Mouse (Mus musculus): ENCODE results near the gene Nkpd1.

The Nkpd1 gene

DNA sequence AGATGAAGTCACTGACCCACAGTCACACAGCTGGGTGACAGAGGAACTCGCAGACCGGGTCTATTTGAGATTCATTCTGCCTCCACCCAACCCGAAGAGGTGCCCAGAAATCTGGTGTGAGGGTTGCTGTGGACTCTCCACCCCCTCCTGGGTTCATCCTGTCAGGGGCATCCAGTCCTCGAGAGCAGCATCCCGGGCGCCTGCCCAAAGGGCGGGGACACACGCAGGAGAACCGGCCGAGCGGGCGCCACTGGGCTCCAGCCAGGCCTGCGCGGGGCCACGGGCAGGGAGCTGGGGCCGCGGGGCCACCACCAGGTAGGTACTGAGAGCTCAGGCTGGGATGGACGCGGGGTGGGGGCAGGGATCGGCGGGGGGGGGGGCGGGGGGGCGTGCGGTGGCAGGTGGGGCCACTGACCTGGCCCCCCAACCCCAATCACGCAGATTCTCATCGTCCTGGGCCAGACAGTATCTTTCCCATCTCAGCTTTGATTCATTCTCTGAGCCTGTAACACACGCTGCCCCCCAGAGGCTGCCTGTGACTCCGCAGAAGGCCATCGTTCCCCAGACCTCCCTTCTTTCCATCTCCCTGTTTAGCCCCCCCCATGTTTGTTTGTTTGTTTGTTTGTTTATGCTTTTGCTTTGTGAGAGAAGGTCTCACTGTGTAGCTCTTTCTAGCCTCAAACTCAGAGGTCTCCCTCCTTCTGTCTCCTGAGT, at the start of gene Nkpd1:
TSS of gene Nkpd1 (plus strand) at position 187 of the 714 bp plus-strand sequence.
- no peak for DNase-seq

DNA sequence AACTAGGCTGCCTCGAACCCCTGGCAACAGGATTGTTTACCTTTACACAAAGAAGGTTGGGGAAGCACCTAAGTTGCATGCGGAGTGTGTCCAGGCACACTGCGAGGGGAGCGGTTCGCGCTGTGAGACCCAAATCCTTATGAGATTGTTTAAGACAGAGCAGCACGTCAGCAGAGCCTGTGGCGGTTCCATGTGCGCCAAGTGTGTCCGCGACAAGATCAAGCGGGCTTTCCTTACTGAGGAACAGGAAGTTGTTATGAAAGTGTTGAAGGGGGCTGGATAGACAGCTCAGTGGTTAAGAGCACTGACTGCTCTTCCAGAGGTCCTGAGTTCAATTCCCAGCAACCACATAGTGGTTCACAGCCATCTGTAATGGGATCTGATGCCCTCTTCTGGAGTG, 49.4 kb upstream of the Nkpd1 start:
- no peak for DNase-seq

DNA sequence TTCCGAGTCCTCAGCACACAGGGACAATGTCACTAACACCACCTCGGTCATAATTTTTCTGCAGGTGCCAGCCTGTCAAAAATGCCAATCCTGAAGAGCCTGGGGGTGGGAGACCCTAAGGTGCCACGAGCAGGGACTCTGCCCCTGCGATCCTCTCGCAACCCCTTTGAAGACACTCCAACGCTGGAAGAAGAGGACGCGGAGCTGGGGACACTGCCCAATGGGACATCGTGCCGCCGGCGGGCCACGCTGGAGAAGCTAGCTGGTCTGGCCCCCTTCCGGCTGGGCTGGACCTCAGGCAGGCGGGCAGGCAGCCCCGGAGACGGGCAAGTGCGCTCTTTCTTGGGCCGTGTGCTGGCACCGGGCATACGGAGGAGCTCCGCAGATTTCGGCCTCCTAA, 48.2 kb upstream of the Nkpd1 start:
- DNase-seq, result no peak

DNA sequence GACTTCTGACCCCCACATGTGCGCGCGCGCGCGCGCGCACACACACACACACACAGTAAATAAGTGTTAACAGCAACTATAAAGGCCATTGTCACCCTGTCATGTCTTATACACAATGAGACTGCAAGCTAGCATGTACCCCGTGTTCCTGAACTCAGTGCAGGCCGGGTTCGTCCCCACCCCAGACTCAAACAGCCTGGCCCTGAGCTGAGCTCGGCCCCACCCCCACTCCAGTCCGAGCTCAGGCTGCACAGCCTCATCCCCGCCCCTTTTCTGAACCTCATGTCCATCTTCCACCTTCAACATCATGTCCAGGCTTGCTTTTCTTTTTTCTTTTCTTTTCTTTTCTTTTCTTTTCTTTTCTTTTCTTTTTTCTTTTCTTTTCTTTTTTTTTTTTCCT, 47.3 kb upstream of the Nkpd1 start:
- no peak for DNase-seq

DNA sequence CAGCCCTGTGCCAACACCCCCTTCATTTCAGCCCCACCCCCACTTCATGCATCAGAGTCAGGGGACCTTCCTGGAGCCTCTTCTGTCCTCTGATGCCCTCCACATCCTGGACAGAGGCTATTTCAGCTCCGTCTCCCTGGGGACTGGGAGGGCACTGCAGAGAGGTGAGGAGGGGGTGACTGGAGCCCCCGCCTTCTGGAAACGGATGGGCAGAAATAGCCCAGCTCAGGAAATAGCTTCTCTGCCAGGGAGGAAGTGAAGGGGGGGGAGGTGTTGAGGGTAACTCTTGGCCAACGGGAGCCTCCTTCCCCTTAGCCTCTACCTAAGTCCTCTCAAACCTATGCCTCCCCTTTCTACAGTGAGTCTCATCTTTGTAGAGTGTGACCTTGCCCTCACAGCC, 45.2 kb upstream of the Nkpd1 start:
- DNase-seq, result peak; percentile 79

DNA sequence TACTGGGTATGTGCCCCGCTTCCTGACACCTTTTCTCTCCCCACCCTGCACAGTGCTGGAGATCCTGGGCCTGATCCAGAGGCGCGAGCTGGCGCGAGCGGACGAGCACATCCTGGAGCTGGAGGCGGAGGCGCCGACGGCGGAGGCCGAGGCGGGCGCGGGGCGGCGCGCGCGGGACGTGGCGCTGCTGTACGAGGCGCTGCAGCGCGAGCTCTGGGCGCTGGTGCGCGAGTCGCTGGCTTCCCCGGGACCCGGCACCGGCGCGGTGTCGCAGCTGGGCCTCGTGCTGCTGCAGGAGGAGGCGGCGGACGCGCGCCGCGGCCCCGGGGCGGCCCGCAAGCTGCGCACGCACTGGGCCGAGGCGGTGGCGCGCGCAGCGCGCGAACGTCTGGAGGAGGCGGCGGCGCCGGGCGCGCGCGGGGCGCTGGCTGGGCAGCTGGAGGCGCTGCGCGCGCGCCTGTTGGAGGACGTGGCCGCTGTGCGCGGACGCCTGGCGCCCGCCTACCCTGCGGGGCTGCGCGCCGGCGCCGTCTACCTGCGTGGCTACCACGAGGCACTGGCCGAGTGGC, 43.7 kb upstream of the Nkpd1 start:
- DNase-seq, result peak; percentile 61

DNA sequence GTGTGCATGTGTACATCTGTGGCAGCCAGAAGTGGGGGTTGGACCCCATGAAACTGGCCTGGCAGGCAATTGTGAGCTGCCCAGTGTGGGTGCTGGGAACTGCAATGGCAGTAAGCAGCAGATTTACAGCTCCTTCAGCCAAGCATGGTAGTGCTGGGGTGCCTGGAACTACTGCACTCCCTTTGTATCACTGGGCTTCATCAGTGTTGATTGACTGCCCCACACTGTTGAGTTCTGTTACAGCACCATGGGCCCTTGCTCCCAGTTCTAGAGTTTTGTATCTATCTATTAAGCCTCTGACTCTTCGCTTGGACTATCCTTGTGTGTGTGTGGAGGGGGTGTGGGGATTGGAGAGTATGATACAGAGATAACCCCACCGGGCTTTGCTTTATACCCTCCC, 40.6 kb upstream of the Nkpd1 start:
- DNase-seq, result no peak

DNA sequence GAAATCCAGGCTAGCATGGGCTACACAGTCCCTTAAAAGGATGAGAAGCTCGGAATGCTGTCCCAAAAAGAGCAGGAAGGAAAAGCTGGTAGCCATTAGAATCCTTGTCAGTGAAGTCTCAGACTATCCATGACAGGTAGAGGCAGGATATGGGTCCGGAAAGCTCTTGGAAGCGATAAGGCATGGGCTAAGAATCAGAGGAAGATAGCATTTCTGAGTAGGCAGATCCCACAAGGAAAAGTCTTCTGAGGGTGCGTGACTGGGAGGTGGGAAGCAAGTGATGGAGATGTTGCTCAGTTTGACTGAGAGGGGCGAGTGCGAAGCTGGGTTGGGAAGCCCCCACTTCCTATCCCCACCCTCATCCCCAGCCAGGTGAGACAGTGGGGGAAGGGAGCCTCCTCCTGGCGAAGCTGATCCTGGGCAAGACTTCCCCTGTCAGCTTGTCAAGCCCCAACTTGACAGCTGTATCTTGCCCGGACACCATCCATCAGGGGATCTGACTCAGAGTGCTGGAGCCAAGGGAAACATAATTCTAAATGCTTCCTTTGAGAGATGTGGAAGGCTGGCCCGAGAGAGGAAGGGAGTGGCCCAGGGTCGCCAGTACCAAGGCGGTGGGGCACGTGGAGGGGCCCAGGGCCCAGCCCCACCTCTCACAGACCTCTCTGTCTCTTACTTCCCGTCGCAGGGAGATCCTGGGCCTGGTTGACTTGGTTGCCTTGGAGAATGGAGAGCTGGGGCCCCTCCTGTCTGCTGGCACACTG, 39.8 kb upstream of the Nkpd1 start:
- peak; percentile 82 for DNase-seq

DNA sequence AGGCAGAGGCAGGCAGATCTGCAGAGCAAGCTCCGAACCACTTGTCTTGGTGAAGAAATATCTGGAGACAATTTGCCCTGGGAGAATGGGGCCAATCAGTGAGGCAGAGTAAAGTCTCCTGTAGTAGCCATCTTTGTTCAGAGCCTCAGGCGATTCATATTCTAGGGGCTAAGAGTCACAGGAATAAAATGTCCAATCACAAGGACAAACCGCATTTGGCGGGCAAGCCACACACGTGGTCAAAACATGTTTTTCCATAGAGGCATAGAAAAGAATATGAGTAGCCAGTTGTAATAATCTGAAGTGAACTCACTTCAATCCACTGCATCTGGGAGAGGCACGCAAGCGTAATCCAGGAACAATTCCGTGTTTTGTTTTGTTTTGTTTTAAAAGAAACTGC, 34.4 kb upstream of the Nkpd1 start:
- no peak for DNase-seq

DNA sequence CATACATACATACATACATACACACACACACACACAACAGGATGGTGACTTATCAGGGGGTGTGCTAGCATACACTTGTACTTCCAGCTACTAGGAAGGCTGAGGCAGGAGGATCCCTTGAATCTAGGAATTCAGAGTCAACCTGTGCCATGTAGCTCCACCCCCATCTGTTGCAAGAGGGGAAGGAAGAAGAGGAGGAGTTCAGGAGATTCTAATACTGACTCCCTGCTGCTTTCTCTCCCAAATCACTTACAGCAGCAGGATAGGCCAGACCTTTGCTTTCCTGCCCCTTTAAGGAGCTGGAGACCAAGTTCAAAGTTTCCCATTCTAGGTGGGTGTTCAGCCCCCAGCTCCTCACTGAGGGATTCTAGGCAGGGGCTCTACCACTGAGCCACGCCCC, 32.1 kb upstream of the Nkpd1 start:
- no peak for DNase-seq

DNA sequence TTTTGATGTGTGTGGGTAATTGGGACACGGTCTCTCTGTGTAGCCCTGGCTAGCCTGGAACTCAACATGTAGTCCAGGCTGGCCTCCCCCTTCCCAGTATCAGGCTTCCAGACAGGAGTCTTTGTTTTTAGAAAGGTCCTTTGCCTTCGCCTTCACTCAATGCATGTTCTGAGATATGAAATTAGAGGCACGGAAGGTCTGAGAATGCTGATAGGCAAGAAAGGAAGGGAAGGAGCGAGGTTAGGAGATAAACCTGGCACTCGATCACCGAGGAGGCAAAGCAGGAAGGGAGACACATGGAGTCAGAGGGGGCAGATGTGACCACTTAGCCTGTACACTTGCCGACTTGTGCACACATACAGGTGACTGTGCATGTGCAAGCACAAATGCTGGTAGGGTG, 31.1 kb upstream of the Nkpd1 start:
- no peak for DNase-seq

DNA sequence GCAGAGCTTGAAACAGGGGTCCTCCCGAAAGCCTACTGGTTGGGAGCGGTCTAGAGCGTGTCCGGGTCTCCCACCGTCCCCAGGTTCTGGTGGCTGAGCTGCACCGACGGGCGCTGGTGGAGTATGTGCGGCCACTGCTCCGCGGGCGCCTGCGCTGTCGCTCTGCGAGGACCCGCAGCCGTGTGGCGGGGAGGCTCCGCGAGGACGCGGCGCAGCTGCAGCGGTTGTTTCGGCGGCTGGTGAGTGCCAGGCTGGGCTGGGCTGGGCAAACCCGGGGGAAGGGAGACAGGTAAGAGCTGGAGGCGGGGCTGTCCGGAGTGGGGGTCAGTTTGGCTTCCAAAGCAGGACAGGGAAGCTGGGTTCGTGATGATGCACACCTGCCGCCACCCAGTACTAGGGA, 28.1 kb upstream of the Nkpd1 start:
- DNase-seq, result no peak

DNA sequence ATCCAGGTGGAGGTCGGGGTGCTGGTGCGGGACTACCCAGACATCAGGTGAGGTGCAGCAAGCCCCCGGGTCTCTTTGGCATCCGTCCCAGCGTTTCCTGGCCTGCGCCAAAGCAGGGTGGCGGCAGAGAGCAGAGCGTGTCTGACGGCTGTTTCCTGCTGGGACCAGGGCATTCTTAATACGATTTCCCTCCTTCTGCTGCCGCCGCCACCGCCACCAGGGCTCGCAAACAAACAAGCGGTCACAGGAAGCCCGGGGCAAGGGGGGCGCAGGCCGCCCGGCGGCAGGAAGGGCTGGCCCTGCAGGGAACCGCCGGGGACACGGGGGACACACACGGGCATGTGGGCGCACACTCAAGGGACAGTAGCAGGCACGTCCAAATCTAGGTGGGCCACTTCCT, 25.9 kb upstream of the Nkpd1 start:
- peak; percentile 82 for DNase-seq

DNA sequence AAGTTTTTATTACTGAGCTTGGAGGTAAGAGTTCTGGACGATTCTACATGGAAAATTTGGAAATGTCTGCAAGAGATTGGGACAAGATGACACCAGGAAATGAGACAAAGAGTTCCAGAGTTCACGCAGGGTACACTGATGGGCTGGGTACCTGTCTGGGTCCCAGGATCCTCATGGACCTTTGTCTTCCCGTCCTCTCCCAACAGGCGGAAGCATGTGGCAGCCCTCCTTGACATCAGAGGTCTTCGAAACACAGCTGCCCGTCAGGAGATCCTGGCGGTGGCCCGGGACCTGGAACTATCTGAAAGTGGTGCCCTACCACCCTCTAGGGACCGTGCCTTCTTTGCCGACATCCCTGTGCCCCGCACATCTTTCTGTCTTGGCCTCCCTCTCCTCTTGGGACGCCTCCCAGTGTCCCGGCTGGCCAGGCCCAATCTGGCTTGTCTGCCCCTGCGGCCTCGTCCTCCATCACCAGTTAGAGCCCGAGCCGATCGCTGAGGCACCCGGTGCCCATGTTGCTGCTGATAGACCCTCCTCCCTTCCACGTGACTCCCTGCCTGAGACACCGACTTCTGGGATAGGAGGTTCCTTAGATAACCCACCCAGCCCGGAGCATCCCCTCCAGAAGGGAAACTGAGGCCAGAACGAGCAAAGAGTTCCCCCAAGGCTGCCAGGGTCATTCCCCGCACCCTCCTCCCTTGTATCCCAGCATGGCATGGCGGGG, 22.7 kb upstream of the Nkpd1 start:
- peak; percentile 47 for DNase-seq

DNA sequence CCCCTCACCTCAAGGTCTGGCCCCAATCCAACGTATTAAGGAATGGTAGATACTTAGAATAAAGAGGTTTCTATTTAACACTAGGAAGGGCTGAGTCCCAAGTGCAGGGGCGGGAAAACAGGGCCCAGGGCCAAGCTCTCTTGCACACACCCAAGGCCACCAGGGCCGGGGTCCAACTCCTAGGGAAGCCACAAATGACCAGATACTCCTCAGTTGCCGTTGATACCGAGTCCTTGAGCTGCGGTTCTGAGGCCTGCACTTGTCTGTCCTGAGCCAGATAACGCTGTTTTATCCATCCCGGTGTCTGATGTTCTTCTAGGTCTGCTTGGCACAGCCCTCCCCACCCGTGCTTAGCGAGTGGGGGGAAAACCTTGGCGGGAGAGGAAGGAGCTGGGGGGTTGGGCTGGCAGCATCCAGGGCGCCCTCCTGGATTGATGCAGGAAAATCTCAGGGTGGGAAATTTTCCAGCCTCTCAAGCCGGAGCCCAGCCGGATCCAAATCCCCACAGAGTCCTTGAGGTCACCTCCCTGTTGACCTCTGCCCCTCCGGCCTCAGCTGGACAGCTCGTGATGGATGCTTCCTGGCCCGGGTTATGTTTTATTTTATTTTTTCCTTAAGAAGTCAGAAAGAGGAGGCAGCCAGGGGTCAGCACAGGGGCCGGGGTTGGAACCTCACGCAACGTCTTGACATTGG, 22.0 kb upstream of the Nkpd1 start:
- peak; percentile 84 for DNase-seq

DNA sequence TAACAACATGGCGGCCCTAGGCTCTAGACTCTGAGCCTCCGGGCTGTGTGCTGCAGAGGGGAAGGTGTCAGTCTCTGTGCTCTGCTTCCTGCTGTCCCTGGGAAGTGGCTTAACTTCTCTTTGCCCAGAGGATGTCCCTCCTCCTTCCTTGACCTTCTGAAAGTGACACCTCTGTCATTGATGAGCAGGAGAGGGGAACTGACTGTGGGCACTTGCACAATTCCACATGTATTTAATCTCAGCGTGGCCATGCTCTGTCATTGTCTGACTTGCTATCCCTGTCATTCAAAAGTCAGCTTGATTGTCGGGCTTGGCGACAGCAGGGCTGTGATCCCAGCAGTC, 21.5 kb upstream of the Nkpd1 start:
- DNase-seq, result no peak

DNA sequence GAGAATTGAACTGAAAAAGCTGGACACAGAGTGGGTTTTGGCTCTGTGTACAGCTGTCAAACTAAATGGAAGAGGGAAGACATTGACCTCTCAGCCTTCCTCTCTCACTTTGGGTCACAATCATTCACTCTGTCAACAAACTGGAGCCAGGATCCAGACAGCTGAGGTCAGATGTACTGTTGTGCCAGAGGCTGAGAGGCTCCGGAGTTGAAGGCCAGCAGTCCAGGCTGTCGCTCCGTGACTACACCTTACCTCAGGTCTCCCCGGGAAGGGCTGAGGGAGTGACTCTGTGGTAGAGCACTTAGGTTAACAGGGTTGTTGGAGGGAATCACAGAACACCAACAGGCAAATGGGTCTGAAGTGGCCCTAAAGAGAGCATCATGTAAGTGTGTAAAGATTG, 19.3 kb upstream of the Nkpd1 start:
- DNase-seq, result peak; percentile 39

DNA sequence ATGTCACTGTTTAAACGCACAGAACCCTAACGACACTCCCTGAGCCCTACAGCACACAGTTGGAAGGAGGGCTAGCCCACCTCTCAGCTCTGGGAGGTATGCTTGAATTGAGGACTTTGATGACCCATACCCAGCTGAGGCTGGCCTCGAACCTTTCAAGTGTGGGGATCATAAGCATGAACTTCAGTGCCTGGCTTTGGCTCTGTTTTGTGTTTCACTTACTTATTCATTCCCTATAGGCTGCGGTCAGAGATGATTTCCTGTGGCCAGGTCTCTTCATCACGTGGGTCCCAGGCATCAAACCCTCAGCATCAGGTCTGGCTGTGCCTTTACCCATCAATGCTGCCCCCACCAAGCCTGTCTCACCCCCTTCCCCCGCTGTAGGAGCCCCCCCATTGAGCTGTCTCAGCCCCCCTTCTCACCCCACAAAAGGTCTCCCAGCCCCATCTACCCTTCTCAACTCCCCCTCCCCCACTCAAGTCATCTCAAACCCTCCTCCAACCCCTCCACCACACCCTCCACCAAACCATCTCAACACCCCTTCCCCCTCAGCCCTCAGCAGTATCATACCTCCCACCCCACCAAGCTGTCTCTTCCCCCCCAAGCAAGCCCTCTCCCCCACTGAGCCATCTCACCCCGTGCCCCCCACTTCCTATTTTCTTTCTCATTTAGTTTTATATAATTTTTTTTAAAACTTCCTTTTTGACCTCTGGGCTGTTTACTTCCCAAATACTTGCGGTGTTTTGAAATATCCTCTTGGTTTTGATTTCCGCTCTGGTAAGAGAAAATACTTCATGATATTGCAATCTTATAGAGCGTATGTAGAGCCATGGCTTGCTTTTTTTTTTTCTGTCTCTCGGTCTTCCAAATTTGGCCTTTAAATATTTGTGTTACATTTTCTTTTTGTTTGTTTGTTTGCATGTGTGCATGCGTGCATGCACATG, 16.9 kb upstream of the Nkpd1 start:
- DNase-seq, result no peak

DNA sequence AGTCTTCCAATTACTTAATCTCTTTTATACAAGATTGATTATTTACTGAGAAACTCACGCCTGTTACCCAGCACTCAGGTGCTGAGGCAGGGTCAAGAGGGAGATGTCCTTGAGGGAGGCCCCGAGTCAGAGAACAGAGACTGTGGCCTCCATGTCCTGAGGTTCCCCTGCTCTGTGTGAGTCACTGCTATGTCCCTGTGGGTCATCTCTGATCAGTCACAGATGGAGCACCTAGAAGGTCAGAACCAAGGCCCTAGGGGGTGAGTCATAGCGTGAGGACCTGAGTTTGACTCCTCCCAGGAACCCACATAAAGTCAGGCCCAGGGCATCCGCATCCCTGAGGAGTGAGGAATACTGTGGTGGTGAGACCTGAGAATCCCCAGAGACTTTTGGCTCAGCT, 16.0 kb upstream of the Nkpd1 start:
- DNase-seq, result peak; percentile 28

DNA sequence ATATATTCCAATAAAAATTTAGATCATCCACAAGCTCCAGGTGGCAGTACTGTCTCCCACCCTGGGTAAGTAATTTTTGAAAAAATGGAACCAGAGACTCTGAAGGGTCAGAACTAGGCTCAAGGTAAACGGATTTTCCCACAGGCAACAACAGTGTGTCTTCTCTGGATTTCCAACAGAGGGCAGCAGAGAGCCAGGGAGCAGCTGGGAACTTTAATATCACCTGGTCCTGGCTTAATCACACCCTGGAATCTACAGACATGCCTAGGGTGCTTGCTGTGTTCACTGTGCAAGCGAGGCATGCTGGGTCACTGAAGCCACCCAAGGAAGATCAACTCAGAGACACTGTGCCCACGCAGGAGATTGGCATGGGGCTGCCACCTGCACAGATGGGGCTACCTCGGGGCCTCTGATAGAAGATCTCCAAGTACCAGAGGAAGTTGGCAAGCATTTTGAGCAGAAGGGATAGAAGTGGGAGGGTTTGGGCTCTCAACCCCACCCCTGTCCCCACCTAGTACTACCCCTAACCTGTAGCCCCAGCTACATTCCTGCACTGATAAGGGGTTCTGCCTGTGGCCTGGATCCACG, 14.1 kb upstream of the Nkpd1 start:
- no peak for DNase-seq

DNA sequence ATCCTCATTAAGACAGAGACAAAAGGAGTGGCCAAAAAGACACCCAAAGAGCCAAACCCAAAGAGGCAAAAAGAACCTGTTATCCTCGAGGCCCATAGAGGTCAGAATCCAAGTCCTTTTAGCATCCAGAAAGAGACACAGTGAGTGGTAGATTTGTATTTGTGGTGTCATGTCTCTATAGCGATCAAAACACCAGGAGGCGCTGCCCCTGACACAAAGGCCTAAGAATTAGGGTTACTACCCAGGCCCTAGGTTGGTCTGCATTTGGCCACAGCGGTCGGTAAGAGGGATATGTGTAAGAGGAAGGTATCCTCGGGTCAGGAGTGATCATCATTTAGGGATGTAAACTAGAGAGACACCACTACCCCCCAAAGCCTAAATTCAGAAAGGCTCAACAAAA, 11.3 kb upstream of the Nkpd1 start:
- DNase-seq, result no peak
